Mouse (Mus musculus): Measurements from ENCODE around the gene Adamts13. TPM values are rescaled to one million over a fixed set of nuclear protein-coding genes. Genes with fewer than 3 reads are reported as not detected.

The Adamts13 gene
- total and polyA plus RNA-seq, 3 experiments, result 19.7 to 130 TPM; not detected in 1

DNA sequence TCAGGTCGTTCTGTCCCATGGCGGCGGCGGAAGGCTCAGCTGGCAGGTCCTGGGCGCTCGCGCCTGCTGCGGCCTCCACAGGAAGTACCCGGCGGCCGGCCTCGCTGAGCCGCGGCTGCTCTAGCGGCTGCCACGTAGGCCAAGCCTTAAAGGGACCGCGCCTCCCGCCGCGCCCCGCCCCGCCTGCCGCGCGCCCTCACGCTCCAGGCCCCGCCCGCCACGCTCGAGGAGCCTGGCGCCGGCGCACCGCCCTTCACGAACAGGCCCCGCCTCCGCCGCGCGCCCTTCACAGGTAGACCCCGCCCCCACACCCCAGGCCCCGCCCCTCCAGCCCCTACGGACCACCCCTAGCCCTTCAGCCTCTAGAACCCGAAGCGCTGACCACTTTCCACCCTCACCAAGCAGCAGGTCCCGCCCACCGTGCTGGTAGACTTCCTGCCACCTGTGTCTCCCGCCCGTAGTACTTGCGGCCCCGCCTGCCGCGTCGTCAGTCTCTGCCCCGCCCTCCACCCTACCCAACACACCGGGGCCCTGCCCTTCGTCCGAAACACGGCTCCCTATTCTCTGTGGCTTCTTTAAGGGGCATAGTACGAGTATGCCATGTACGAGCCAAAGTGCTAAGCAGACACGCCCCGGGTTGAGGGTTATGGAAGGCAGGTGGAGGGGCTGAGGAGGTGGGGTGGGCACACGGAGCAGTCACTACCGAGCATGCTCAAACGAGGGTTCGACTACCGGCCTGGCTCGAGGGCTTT, 39.7 kb upstream of the Adamts13 start, which contains the start of the genes Surf4 and Stkld1 (continued):
- TF ChIP-seq MEF2A (IDR thresholded peaks at IDR 0.05; ENCODE audit: extremely low read depth, insufficient replicate concordance, low read depth, low read length, poor library complexity, severe bottlenecking) (no peak), CHD1 (IDR thresholded peaks at IDR 0.05; ENCODE audit: low read depth, low read length) (no peak), ZMIZ1 (IDR thresholded peaks at IDR 0.05; ENCODE audit: low read depth, low read length) (peak; percentile 84), ZKSCAN1 (IDR thresholded peaks at IDR 0.05; ENCODE audit: low read depth, low read length) (no peak), EP300 (IDR thresholded peaks at IDR 0.05; ENCODE audit: low read depth in 1 of 2, low read length in 2 of 2) (no peak), MAX (IDR thresholded peaks at IDR 0.05; ENCODE audit: low read length) (peak; percentile 39; the same call in 1 of the 2 replicates), E2F4 (IDR thresholded peaks at IDR 0.05; ENCODE audit: borderline replicate concordance, low read depth, low read length) (no peak), ELF1 (IDR thresholded peaks at IDR 0.05; ENCODE audit: low read depth, low read length) (peak; percentile 48; the same call in 1 of the 2 replicates), RCOR1 (IDR thresholded peaks at IDR 0.05; ENCODE audit: low read depth, low read length) (no peak), JUND (IDR thresholded peaks at IDR 0.05; ENCODE audit: low read depth, low read length) (no peak), KAT2A (conservative IDR thresholded peaks at IDR 0.05; ENCODE audit: low read depth, low read length) (no peak), TCF12 (IDR thresholded peaks at IDR 0.05; ENCODE audit: low read depth, low read length) (peak; percentile 36; the same call in 1 of the 2 replicates), SIN3A (IDR thresholded peaks at IDR 0.05; ENCODE audit: low read length) (no peak; the same call in none of the 2 replicates), MXI1 (IDR thresholded peaks at IDR 0.05; ENCODE audit: low read depth, low read length) (peak; percentile 62), MAFK (IDR thresholded peaks at IDR 0.05; ENCODE audit: borderline replicate concordance, low read depth, low read length) (no peak), HCFC1 (IDR thresholded peaks at IDR 0.05; ENCODE audit: low read depth, low read length) (peak; percentile 76)

DNA sequence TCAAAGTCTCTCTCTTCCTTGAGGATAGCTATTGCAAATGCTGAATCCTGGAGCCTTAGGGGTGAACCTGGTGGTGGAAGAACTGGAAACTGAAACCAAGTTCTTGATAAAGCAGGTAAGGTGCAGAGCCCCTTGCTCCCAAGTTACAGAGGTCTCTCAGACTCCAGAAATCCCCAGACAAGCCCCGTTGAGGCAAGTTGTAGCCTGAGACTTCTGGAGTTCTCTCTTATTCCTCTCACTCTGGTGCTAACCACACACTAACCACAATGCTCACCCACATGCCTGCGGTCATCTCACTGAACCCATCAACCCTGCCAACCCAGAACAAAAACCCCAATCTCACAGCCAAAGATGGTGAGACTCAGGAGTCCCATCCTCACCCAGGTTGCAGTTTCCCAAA, 37.9 kb upstream of the Adamts13 start:
- peak; percentile 25 for DNase-seq (ENCODE audit: low read depth, low spot score)
- TF ChIP-seq CHD2 (IDR thresholded peaks at IDR 0.05; ENCODE audit: low read length), result no peak
- TF ChIP-seq E2F4 (IDR thresholded peaks at IDR 0.05; ENCODE audit: borderline replicate concordance, low read depth, low read length), result no peak
- no peak for TF ChIP-seq ETS1 (IDR thresholded peaks at IDR 0.05; ENCODE audit: low read depth, low read length)
- no peak for TF ChIP-seq CHD1 (IDR thresholded peaks at IDR 0.05; ENCODE audit: low read depth, low read length)
- TF ChIP-seq SIN3A (IDR thresholded peaks at IDR 0.05; ENCODE audit: low read length), result no peak
- TF ChIP-seq UBTF (IDR thresholded peaks at IDR 0.05; ENCODE audit: borderline replicate concordance, insufficient read depth, low read depth, low read length), result no peak
- no peak for TF ChIP-seq MYC (IDR thresholded peaks at IDR 0.05; ENCODE audit: low read depth, low read length)
- TF ChIP-seq ZKSCAN1 (IDR thresholded peaks at IDR 0.05; ENCODE audit: low read depth, low read length), result no peak
- TF ChIP-seq HCFC1 (IDR thresholded peaks at IDR 0.05; ENCODE audit: low read depth, low read length), result no peak
- no peak for TF ChIP-seq MXI1 (IDR thresholded peaks at IDR 0.05; ENCODE audit: low read depth, low read length)
- no peak for TF ChIP-seq RAD21 (IDR thresholded peaks at IDR 0.05; ENCODE audit: low read depth, low read length)
- no peak for TF ChIP-seq ZC3H11A (IDR thresholded peaks at IDR 0.05; ENCODE audit: low read depth, low read length)
- no peak for TF ChIP-seq ZNF384 (IDR thresholded peaks at IDR 0.05; ENCODE audit: low read depth, low read length)
- TF ChIP-seq MYB (IDR thresholded peaks at IDR 0.05; ENCODE audit: low read depth, low read length), result no peak
- TF ChIP-seq MAZ (IDR thresholded peaks at IDR 0.05; ENCODE audit: low read depth, low read length), result no peak
- no peak for TF ChIP-seq ELF1 (IDR thresholded peaks at IDR 0.05; ENCODE audit: low read depth, low read length)
- no peak for TF ChIP-seq RCOR1 (IDR thresholded peaks at IDR 0.05; ENCODE audit: low read depth, low read length)
- TF ChIP-seq TBP (IDR thresholded peaks at IDR 0.05; ENCODE audit: low read depth, low read length), result no peak
- Histone ChIP-seq H3K4me1 (ENCODE audit: control insufficient read depth in 1 of 2, insufficient read depth in 2 of 2, low read length in 2 of 2) (peaks cover 16 to 41% of the 10 kb centered on the region in 2 experiments), H3K27me3 (ENCODE audit: control insufficient read depth in 1 of 2, insufficient read depth in 2 of 2, low read length in 2 of 2) (no peaks in the 10 kb centered on the region), H3K27ac (ENCODE audit: control insufficient read depth, low read depth, low read length) (peak overlapping the region; percentile 18; the same call in 1 of the 2 replicates), H3K9me3 (replicated peaks; ENCODE audit: insufficient read depth, low read length) (no peaks in the 10 kb centered on the region), H3K9ac (ENCODE audit: control insufficient read depth, low read depth, low read length, poor library complexity, severe bottlenecking) (no peak overlapping the region), H3K79me2 (ENCODE audit: control insufficient read depth, insufficient read depth, low read length, poor library complexity) (peaks cover 28% of the 10 kb centered on the region), H3K36me3 (ENCODE audit: control insufficient read depth in 1 of 2, insufficient read depth in 2 of 2, low read length in 2 of 2) (peaks cover 1 to 33% of the 10 kb centered on the region in 2 experiments; a peak in 2 of 4 replicates), H3K4me3 (ENCODE audit: control insufficient read depth in 1 of 2, insufficient read depth in 1 of 2, low read depth in 2 of 2, low read length in 2 of 2) (no peak overlapping the region)
